Mouse (Mus musculus) adrenal gland (tissue): ENCODE results near the gene Scp2.

Source experiments
- intact Hi-C: fragments of 180-260 bp; cut with DNase I; formaldehyde crosslinking; loops from one replicate; pipeline ENCODE4 v1.15.1; 2025

Gene Scp2

GRCm38 (mm10) chr4:108062524-108062923, 82.3 kb downstream of the Scp2 start:
- intact Hi-C loops: no loop called here

GRCm38 (mm10) chr4:108060774-108061173, 84.0 kb downstream of the Scp2 start:
- intact Hi-C loops: no loop called here

GRCm38 (mm10) chr4:108059601-108060379, 85.0 kb downstream of the Scp2 start:
- intact Hi-C loops: no loop called here

- intact Hi-C loops: no loop called here
These were observed 86.6 kb downstream of the Scp2 start for GRCm38 (mm10) chr4:108058166-108058565.

GRCm38 (mm10) chr4:108057247-108057646, 87.6 kb downstream of the Scp2 start:
- intact Hi-C loops: no loop called here

- intact Hi-C loops: no loop called here
These were observed 88.9 kb downstream of the Scp2 start for GRCm38 (mm10) chr4:108055873-108056272.

GRCm38 (mm10) chr4:108052673-108053072, 92.1 kb downstream of the Scp2 start:
- intact Hi-C loops: no loop called here

- intact Hi-C loops: no loop called here
These were observed 93.0 kb downstream of the Scp2 start for GRCm38 (mm10) chr4:108051687-108052274.

GRCm38 (mm10) chr4:108046136-108046535, 98.7 kb downstream of the Scp2 start:
- intact Hi-C loops: no loop called here

- intact Hi-C loops: no loop called here
These were observed 99.4 kb downstream of the Scp2 start for GRCm38 (mm10) chr4:108045136-108046107.

- intact Hi-C loops: no loop called here
These were observed 107.8 kb downstream of the Scp2 start for GRCm38 (mm10) chr4:108037027-108037426.

GRCm38 (mm10) chr4:108033041-108033764, 111.6 kb downstream of the Scp2 start:
- intact Hi-C loops: no loop called here

- intact Hi-C loops: no loop called here
These were observed 112.4 kb downstream of the Scp2 start for GRCm38 (mm10) chr4:108032352-108032849.

GRCm38 (mm10) chr4:108031502-108032351, 113.1 kb downstream of the Scp2 start:
- intact Hi-C loops: no loop called here

- intact Hi-C loops: no loop called here
These were observed 113.8 kb downstream of the Scp2 start for GRCm38 (mm10) chr4:108030888-108031501.

GRCm38 (mm10) chr4:108026193-108026592, 118.6 kb downstream of the Scp2 start:
- intact Hi-C loops: no loop called here

GRCm38 (mm10) chr4:108025269-108025668, 119.5 kb downstream of the Scp2 start:
- intact Hi-C loops: no loop called here

- intact Hi-C loops: no loop called here
These were observed 120.2 kb downstream of the Scp2 start for GRCm38 (mm10) chr4:108024641-108025040.

GRCm38 (mm10) chr4:108023186-108023585, 121.6 kb downstream of the Scp2 start:
- intact Hi-C loops: no loop called here
